Mouse (Mus musculus) midbrain, postnatal 0 days (tissue): ENCODE measurements at regions not wholly inside any gene's neighbourhood (a gene's known extent, or its start where the extent isn't known, plus 50 kb on each side); places are given as distances from the start of the nearest gene placed in this dataset.

Source experiments
- ATAC-seq: fragments of 200-750 bp; cut with Nextera tagmentation; 2 replicates; pipeline ENCODE4 v1.8.0; 2017; ENCODE audit warnings: moderate number of reproducible peaks, mild to moderate bottlenecking, moderate TSS enrichment, moderate library complexity; ENCODE audit not compliant: low FRiP score
- DNase-seq: peaks from one replicate; pipeline ENCODE4 v3.0.0-alpha.2; 2015; ENCODE audit warnings: low spot score
- H3K27ac ChIP-seq: fragments of 300-500 bp; sonication (generic); 2 replicates; pipeline ENCODE4 v1.5.1; 2014; ENCODE audit warnings: low read depth, mild to moderate bottlenecking, low read length, mixed read lengths
- H3K27me3 ChIP-seq: fragments of 300-500 bp; sonication (generic); 2 replicates; pipeline ENCODE4 v1.6.1; 2014; ENCODE audit warnings: low read length, control low read depth, mixed read lengths; ENCODE audit not compliant: insufficient read depth
- H3K36me3 ChIP-seq: fragments of 300-500 bp; sonication (generic); 2 replicates; pipeline ENCODE4 v1.6.1; 2014; ENCODE audit warnings: low read length, control low read depth, mixed read lengths; ENCODE audit not compliant: insufficient read depth
- H3K4me1 ChIP-seq: fragments of 300-500 bp; sonication (generic); 2 replicates; pipeline ENCODE4 v1.6.1; 2014; ENCODE audit warnings: mild to moderate bottlenecking, control low read depth, antibody characterized with exemption, low read length, mixed read lengths; ENCODE audit not compliant: insufficient read depth
- H3K4me2 ChIP-seq: fragments of 300-500 bp; sonication (generic); 2 replicates; pipeline ENCODE4 v1.6.1; 2014; ENCODE audit warnings: low read depth, mild to moderate bottlenecking, low read length, mixed read lengths; ENCODE audit not compliant: poor library complexity, severe bottlenecking
- H3K4me3 ChIP-seq: fragments of 300-500 bp; sonication (generic); 2 replicates; pipeline ENCODE4 v1.5.1; 2014; ENCODE audit warnings: low read depth, mild to moderate bottlenecking, low read length, moderate library complexity
- H3K9ac ChIP-seq: fragments of 300-500 bp; sonication (generic); replicated peaks from 2 replicates; pipeline ENCODE4 v1.6.1; 2014; ENCODE audit warnings: mild to moderate bottlenecking, low read length, moderate library complexity, mixed read lengths; ENCODE audit not compliant: poor library complexity, severe bottlenecking
- H3K9me3 ChIP-seq: fragments of 300-500 bp; sonication (generic); 2 replicates; pipeline ENCODE4 v1.6.1; 2016; ENCODE audit warnings: low read length, control low read depth
- CTCF ChIP-seq: IDR thresholded peaks from 2 replicates; pipeline ENCODE4 v1.5.1; 2016; ENCODE audit warnings: antibody characterized with exemption, mild to moderate bottlenecking
- WGBS: fragments of 180-500 bp; shearing (Covaris S2); extraction: QIAGEN DNeasy Blood & Tissue Kit; methylation state at CpG from one replicate; pipeline ENCODE4 v1.1.7; 2014; 5-methylcytosine and 5-hydroxymethylcytosine counted together

- peaks cover 10% of the 10 kb centered on the region; the same call in 1 of the 2 replicates for H3K27me3 ChIP-seq
- H3K4me2 ChIP-seq, result no peak overlapping the region
- H3K4me3 ChIP-seq, result no peak overlapping the region
- no peaks in the 10 kb centered on the region for H3K4me1 ChIP-seq
- TF ChIP-seq CTCF, result no peak
- 58% methylated on average over 6 of the region's 6 CpGs for WGBS
- ATAC-seq (no peak), DNase-seq (no peak)
- no peaks in the 10 kb centered on the region for H3K36me3 ChIP-seq
- no peak overlapping the region for H3K9ac ChIP-seq
- no peaks in the 10 kb centered on the region for H3K9me3 ChIP-seq
- H3K27ac ChIP-seq, result no peak overlapping the region
Observed at GRCm38 (mm10) chr4:124175531-124175930, 257.7 kb upstream of the 4930535I16Rik start.

GRCm38 (mm10) chr4:124154627-124155026 lies 236.8 kb upstream of the 4930535I16Rik start:
- Histone ChIP-seq H3K27ac (no peak overlapping the region), H3K4me3 (no peak overlapping the region), H3K9me3 (no peaks in the 10 kb centered on the region), H3K9ac (no peak overlapping the region), H3K27me3 (0 out of 2 replicates have a peak, but pooled peaks cover 3% of the 10 kb centered on the region), H3K4me1 (no peaks in the 10 kb centered on the region), H3K36me3 (no peaks in the 10 kb centered on the region), H3K4me2 (no peak overlapping the region)
- 86% methylated on average over 6 of the region's 6 CpGs for WGBS
- DNase-seq, result no peak
- TF ChIP-seq CTCF, result no peak
- ATAC-seq, result no peak

- Histone ChIP-seq H3K4me2 (peak overlapping the region; percentile 23), H3K36me3 (no peaks in the 10 kb centered on the region), H3K27ac (no peak overlapping the region), H3K9ac (no peak overlapping the region), H3K4me3 (no peak overlapping the region), H3K9me3 (no peaks in the 10 kb centered on the region), H3K4me1 (no peaks in the 10 kb centered on the region), H3K27me3 (peaks cover 15% of the 10 kb centered on the region; the same call in 1 of the 2 replicates)
- TF ChIP-seq CTCF, result peak; percentile 58
- 9% methylated on average over 16 of the region's 16 CpGs for WGBS
- DNase-seq (peak; percentile 10), ATAC-seq (no peak)
Observed at GRCm38 (mm10) chr4:124149771-124150451, 232.1 kb upstream of the 4930535I16Rik start.

- ATAC-seq (no peak), DNase-seq (no peak)
- no peak overlapping the region for H3K4me2 ChIP-seq
- no peaks in the 10 kb centered on the region for H3K9me3 ChIP-seq
- no peaks in the 10 kb centered on the region for H3K36me3 ChIP-seq
- no peak overlapping the region for H3K9ac ChIP-seq
- 94% methylated on average over 3 of the region's 3 CpGs for WGBS
- TF ChIP-seq CTCF, result no peak
- H3K27me3 ChIP-seq, result peaks cover 15% of the 10 kb centered on the region; the same call in 1 of the 2 replicates
- no peaks in the 10 kb centered on the region for H3K4me1 ChIP-seq
- H3K27ac ChIP-seq, result no peak overlapping the region
- H3K4me3 ChIP-seq, result no peak overlapping the region
Observed at GRCm38 (mm10) chr4:124149037-124149436, 231.2 kb upstream of the 4930535I16Rik start.

DNA sequence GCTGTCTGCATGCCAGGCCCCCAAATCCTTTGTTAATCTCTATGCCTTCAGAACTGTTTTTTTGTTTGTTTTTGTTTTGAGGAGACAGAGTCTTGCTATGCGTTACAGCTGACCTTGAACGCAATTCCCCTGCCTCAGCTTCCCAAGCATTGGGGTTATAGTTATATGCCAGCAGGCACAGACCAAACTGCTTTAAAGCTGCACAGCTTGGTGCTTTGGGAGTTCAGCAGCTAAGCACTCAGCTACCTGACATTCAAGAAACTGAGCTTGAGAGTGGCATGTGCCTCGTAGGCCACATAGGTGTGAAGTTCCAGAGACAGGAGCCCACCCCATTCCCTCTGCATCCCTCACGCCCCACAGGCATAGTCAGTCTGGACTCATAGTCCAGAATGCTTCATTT lies 229.5 kb upstream of the 4930535I16Rik start:
- ATAC-seq (no peak), DNase-seq (no peak)
- 77% methylated on average over 4 of the region's 4 CpGs for WGBS
- no peak overlapping the region for H3K27ac ChIP-seq
- TF ChIP-seq CTCF, result no peak
- no peak overlapping the region for H3K9ac ChIP-seq
- H3K4me3 ChIP-seq, result no peak overlapping the region
- H3K4me1 ChIP-seq, result no peaks in the 10 kb centered on the region
- H3K9me3 ChIP-seq, result no peaks in the 10 kb centered on the region
- H3K4me2 ChIP-seq, result no peak overlapping the region
- H3K27me3 ChIP-seq, result peaks cover 11% of the 10 kb centered on the region; the same call in 1 of the 2 replicates
- no peaks in the 10 kb centered on the region for H3K36me3 ChIP-seq

DNA sequence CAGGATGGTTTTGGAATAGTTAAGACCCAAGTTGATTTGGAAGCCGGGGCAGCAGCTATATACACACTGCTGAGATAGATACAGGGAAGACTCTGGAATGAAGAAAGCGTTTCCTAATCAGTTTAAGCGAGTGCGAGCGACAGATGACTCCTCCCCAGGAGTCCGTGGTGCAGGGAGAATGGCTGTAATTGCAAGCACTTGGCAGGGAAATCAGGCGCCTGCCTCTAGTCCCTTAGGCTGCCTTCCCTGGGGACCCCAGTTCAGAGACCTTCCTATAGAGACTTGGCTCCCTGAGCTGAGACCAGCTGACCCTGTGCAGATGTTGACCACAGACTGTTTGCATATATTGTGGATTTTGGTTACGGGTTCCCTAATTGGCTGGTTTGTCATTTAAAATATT lies 228.3 kb upstream of the 4930535I16Rik start:
- Histone ChIP-seq H3K4me1 (no peaks in the 10 kb centered on the region), H3K27ac (no peak overlapping the region), H3K9me3 (no peaks in the 10 kb centered on the region), H3K4me2 (no peak overlapping the region), H3K4me3 (no peak overlapping the region), H3K27me3 (peaks cover 11% of the 10 kb centered on the region; the same call in 1 of the 2 replicates), H3K9ac (no peak overlapping the region), H3K36me3 (no peaks in the 10 kb centered on the region)
- no peak for TF ChIP-seq CTCF
- WGBS, result 19% methylated on average over 8 of the region's 8 CpGs
- DNase-seq (peak; percentile 59), ATAC-seq (no peak)
